Mouse (Mus musculus) granulocyte monocyte progenitor cell, adult 5-6 weeks (primary cell): Measurements from ENCODE around the gene Jpt2. TPM values are rescaled to one million over a fixed set of nuclear protein-coding genes. Genes with fewer than 3 reads are reported as not detected.
A peak's percentile ranks its signal among the peaks of the same experiment; 100 is the strongest.
"Not testable (repeated sequence)": the region's sequence is repeated elsewhere in the genome, so short reads cannot be mapped to it uniquely, and the experiment has no call there.

Source experiments
- ATAC-seq: replicated peaks from 2 replicates; pipeline ENCODE4 v1.8.0; 2016; ENCODE audit warnings: mild to moderate bottlenecking, moderate TSS enrichment, inconsistent platforms; ENCODE audit not compliant: poor library complexity, severe bottlenecking
- total RNA-seq, 2 experiments: library from RNA; stranded (forward) in 1 of 2; stranded (reverse) in 1 of 2; fragments of 200-712, 200-1000 nt in 1 of 2; fragments of >200 nt in 1 of 2; fragmentation: Nextera tagmentation in 1 of 2; gene quantifications; 2 replicates each; pipeline ENCODE4 v1.2.3; 2014 to 2017

The Jpt2 gene
- total RNA-seq (2014; fragmentation: Nextera tagmentation) (109 and 130 TPM in 2 replicates), total RNA-seq (2017) (104 and 114 TPM in 2 replicates)

- ATAC-seq: peak; percentile 98
Observed at GRCm38 (mm10) chr17:24960135-24960851, at the start of gene Jpt2. Gene Jpt2 (minus strand): TSS chr17:24960689.

GRCm38 (mm10) chr17:25007480-25007879 lies 47.0 kb upstream of the Jpt2 start:
- ATAC-seq: no peak

GRCm38 (mm10) chr17:25005102-25005501 lies 44.6 kb upstream of the Jpt2 start:
- no peak for ATAC-seq

- ATAC-seq: no peak
Observed at GRCm38 (mm10) chr17:24994721-24995120, 34.2 kb upstream of the Jpt2 start.

GRCm38 (mm10) chr17:24987221-24987620 lies 26.7 kb upstream of the Jpt2 start:
- no peak for ATAC-seq

GRCm38 (mm10) chr17:24960852-24961715 lies 595 bp upstream of the Jpt2 start:
- ATAC-seq: no peak

GRCm38 (mm10) chr17:24959371-24959770 lies 1.1 kb downstream of the Jpt2 start:
- ATAC-seq: no peak

- no peak for ATAC-seq
Observed at GRCm38 (mm10) chr17:24953291-24953690, 7.2 kb downstream of the Jpt2 start.

- no peak for ATAC-seq
Observed at GRCm38 (mm10) chr17:24950671-24951070, 9.8 kb downstream of the Jpt2 start.

- ATAC-seq: no peak
Observed at GRCm38 (mm10) chr17:24948204-24948603, 12.3 kb downstream of the Jpt2 start.

- ATAC-seq: not testable (repeated sequence)
Observed at GRCm38 (mm10) chr17:24943589-24943988, 16.9 kb downstream of the Jpt2 start.

GRCm38 (mm10) chr17:24943036-24943435 lies 17.5 kb downstream of the Jpt2 start:
- ATAC-seq: no peak

GRCm38 (mm10) chr17:24942453-24942852 lies 18.0 kb downstream of the Jpt2 start:
- peak; percentile 65; the same call in 1 of the 2 replicates for ATAC-seq

GRCm38 (mm10) chr17:24937266-24937665 lies 23.2 kb downstream of the Jpt2 start:
- no peak for ATAC-seq

GRCm38 (mm10) chr17:24936259-24937237 lies 23.9 kb downstream of the Jpt2 start, which contains the start of gene Mapk8ip3:
Gene Mapk8ip3 (minus strand): TSS chr17:24936977.
- ATAC-seq: peak; percentile 92

- peak; percentile 15 for ATAC-seq
Observed at GRCm38 (mm10) chr17:24935666-24936065, 24.8 kb downstream of the Jpt2 start.

- no peak for ATAC-seq
Observed at GRCm38 (mm10) chr17:24934926-24935325, 25.6 kb downstream of the Jpt2 start.

- no peak for ATAC-seq
Observed at GRCm38 (mm10) chr17:24933163-24933562, 27.3 kb downstream of the Jpt2 start.

GRCm38 (mm10) chr17:24932431-24932830 lies 28.1 kb downstream of the Jpt2 start:
- no peak for ATAC-seq

- no peak for ATAC-seq
Observed at GRCm38 (mm10) chr17:24929506-24929905, 31.0 kb downstream of the Jpt2 start.
